Mouse (Mus musculus) right cerebral cortex, postnatal 36 days (tissue): Measurements from ENCODE around the gene Ank.

Experiments
- DNase-seq, 2 experiments: peaks; one replicate each; pipeline ENCODE4 v3.0.0; 2022; ENCODE audit warnings: low spot score in 2 of 2, mixed read lengths in 1 of 2

Ank gene

DNA sequence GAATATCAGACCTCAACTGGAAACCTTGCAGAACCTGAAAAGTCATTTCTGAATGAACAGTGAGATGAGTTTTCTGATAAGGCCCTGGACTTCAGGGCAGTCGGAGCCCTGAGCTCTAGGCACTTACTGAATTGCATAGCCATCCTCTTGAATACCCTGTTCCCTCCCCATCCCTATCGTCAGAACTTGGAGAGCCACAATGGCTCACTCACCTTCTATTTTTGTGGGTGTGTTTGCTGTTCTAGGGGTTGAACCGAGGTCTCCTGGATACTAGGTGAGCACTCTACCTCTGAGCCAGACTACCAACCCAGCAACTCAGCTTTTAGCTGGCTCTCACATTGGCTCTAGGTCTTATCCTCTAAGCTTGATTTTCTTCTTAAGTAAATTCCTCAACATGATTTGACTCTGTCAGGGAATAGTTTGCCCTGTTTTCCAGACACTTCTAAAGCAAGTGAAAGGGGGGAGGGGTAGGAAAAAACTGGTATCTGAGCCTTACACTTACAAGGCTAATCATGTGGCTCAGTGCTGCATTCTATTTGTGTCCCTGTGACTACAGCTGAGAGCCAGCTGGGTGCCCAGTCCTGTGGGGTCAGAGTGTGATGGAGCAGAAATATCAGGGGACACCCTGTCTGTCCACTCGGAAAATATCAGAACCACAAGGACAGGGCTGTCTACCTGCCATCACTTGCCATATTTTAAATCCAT, 71.2 kb downstream of the Ank start:
- no peak for DNase-seq

DNA sequence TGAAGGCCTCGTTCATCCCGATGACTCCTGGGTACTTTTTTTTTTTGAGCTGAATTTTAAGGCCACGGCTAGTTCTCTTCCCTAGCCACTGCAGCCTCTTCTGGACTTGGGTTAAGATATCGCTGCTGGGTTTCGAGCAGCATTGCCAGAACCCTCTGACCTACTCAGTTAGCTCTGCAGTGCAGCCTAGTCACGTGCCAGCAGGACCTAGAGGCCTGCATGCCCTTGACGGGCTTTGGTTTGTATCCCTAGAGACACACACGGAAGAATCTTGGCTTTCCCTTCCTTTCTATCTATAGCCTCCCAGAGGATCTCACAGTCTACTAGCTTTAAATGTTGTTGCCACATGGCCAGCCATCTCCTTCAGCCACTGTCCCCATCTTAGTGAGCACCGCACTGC, 73.3 kb downstream of the Ank start:
- DNase-seq: no peak

- no peak for DNase-seq
Measured at GRCm38 (mm10) chr15:27545203-27545602, 78.7 kb downstream of the Ank start.

- DNase-seq: no peak
Measured at GRCm38 (mm10) chr15:27548110-27548509, 81.6 kb downstream of the Ank start.

GRCm38 (mm10) chr15:27549071-27549470, 82.6 kb downstream of the Ank start:
- DNase-seq: no peak

DNA sequence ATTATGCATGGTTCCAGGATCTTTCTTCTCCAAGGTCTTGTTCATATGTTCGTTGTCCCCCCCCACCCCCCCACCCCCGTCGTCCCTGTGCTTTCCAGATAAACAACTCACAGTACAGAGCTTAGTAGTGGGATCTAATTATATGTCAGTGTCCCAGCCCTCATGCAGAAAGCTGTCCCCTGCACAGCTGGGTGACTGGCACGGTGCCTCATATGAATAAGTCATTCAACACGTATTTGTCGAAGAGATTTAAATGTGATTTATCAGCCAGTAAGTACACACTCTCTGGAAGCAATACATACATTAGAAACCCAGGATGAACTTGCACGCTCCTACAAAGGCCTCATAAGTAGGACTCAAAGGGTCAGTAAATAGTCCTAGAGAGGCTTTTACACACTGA, 83.4 kb downstream of the Ank start:
- no peak for DNase-seq

DNA sequence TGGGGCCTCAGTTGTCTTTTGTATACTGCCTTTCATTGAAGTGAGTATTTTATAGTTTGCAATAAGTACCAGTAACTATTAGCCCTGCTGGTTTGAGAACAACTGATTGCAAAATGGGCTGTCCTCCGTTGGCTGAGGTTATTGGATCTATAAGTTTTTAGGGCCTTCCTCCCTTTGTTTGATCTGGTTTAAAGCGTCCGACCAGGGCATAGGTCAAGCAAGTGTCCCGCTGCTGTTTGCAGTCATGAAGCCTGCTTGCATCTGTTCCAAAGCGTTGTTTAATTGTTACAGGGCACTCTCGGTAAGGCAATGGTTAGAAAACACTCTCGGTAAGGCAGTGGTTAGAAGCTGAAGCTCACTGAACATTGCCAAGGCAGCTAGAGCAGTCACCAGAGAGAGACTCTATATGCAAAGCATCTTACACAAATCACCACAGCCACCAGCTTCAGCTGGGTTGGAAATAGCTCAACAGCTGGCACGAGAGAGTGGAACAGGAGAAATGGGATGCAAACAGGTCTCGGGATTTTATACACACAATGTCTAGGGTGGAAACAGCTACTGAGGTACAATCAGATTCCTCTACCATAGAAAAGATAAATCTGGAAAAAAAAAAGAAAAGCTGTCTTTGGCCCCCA, 84.0 kb downstream of the Ank start:
- peak in 1 of 2 experiments; percentile 43 for DNase-seq

DNA sequence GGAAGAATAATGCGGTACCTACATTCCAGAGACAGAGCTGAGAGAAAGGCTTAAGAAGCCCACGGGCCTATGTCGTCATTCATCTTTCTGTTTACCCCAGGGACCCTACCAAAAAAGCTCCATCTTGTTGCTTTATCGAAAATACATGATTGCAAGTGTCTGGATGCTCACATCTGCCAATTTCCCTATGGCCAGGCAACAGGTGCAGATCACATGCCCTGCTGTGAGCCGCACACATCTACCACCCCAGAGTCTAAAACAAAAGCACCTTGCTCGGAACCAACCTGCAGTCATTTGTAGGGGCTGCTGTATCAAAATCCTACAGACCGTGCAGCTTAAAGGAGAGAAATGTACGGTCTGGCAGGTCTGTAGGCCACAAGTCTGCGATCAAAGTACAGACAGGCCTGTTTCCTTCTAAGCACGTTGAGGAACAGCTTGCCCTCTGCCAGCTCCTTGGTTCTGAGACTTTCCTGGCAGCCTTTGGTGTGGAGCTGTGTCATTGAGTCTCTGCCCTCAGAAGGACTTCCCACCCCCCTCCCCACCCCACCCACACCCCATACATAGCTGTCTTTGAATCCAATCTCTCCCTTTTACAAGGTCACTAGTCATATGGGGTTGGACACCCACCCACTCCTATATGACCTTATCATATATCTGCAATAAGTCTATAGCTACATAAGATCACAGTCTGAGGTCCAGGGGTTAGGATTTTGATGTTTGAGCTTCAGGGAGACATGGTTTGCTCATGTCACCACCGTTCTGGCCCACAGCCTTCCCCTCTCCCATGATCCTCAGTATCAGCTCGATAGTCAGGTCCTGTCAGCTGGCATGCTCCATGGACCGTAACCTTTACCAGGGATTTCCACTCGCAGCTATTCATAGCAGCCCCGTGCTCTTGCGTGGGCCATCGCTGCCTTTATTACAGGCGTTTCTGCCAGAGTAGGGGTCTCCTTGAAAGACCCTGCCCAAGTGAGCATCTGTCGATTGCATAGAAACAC, 84.9 kb downstream of the Ank start:
- no peak for DNase-seq

DNA sequence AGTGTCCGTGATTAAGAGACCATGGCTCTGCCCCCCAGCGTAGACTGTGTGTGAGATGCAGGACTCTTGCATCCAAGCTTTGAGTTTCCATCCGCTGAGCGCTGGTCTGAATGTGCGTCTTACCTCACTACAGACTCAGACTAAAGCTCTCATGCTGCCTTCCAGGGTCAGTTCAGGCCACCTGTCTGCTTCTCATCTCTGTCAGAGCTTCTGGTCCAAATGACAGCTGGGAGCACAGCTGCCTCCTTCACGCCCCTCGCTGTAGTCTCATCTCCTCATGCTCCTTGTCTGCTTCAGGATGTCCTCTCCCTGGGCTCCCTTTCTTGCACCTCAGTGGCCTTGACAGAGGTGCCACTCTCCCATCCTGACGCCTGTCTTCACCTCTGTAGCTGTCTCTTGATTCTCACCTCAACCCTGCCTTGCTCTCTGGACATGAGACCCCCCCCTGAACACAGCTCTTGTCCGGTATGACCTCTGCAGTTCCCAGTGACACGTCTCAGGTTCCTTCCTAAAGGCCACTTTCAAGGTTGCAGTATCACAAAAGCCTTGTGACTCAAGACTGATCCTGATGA, 85.7 kb downstream of the Ank start:
- DNase-seq: no peak

GRCm38 (mm10) chr15:27553554-27553953, 87.1 kb downstream of the Ank start:
- no peak for DNase-seq

DNA sequence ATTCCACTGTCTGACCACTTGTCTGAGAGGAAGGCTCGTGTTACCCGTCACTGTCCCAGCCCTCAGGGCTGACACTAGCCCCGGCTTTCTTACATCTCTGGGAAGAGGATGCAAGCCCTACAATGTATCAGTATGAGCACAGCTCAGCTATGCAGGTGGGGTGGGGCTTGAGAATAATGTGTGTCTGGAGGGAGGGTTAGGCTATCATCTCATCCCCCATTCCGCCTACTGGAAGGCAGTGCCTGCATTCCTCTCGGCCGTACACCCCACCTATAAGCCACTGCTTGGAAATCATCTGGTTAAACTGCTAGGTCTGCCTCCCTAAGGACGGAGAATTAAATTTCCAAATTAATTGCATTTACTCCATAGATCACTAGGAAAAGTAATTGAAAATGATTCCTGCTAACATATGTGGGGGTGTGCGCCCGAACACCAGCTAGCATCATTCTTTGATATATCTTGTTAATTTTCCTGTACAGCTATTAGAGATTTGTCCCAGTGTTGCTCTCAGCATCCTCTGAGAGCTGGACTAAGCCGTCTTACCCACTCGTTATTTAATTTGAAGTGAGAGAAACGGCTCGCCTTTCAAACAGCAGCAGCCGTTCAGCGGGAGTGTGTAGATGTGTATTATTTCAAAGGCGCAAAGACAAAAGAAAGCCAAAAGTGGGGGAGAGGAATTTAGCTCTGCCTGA, 92.1 kb downstream of the Ank start:
- no peak for DNase-seq

DNA sequence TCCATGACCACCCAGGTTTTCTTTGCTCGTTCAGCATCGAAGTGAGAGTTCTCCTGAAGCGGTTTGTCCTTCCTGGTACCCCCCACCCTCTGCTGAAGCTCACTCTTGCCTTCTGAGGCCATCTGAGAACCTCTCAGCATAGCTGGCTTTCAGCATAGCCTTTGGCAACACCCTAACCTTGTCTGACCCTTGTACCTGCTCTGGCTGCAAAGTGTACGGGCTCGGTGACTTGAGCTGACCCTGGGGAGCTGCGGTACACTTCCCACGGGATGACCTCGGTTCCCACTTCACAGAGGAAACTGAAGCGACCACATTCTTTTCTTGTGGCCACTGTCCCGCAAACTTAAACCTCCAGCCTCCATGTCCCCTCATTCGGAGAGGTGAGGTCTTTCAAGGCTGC, 93.8 kb downstream of the Ank start:
- no peak for DNase-seq

DNA sequence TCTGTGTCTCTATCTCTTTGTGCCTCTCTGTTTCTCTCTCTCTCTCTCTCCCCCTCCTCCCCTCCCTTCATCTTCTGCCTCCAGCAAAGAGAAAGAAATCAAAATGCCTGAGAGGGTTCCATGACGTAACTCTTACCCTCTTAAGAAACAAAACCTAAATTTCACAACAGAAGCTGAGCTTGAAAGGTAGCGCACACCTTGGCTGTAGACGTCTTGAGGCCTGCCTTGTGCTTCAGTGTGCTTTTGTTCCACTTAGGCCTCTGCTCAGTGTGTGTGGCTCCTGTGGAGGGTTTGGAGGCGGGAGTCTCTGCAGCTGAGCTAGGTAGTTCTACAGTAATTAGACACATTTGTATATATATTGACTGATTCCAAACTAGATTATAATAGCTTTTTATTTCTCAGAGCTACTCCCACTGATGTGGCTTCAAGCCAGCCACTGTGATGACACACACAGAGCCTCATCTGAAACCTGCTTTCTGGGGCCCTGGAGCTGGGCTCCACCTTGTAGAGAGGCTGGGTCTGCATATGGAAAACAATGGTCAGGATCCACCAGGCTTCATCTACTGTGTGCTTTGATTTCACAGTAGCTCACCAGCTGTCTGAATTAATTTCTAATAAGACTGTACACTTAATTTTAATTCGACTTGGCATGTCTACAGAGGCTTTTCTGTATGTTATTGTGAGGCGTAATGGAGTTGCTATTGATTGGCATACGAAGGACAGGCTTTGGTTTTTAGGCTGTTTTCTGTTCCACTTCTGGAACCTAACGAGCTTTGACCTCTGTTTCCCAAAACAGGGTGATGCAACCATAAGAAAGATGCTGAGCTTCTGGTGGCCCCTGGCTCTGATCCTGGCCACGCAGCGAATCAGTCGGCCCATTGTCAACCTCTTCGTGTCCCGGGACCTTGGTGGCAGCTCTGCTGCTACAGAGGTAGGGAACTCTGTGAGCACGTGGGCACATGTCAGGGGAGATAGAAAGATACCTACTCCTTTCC, 97.9 kb downstream of the Ank start:
- peak; percentile 62 to 64 for DNase-seq

- DNase-seq: no peak
Measured at GRCm38 (mm10) chr15:27565626-27566185, 99.2 kb downstream of the Ank start.

GRCm38 (mm10) chr15:27567356-27567755, 100.9 kb downstream of the Ank start:
- no peak for DNase-seq

GRCm38 (mm10) chr15:27568371-27568770, 101.9 kb downstream of the Ank start:
- no peak for DNase-seq

DNA sequence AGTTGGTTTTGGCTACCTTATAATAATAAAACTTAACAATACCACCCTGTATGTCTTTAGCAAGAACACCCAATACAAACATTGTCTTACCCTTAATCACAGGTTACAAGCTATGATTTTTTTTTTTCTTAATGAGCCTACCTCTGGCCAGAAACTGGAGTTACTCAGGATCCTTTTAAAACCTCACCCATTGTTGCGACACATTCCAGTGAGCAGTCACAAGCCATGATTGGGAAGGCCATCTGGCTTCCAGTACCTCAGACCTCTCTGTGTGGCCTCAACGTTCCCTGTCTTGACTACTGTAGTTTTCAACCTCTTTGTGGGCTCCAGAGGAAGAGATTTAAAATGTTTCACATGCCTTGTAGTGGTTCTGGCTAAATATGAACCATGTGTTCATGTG, 103.4 kb downstream of the Ank start:
- DNase-seq: no peak

DNA sequence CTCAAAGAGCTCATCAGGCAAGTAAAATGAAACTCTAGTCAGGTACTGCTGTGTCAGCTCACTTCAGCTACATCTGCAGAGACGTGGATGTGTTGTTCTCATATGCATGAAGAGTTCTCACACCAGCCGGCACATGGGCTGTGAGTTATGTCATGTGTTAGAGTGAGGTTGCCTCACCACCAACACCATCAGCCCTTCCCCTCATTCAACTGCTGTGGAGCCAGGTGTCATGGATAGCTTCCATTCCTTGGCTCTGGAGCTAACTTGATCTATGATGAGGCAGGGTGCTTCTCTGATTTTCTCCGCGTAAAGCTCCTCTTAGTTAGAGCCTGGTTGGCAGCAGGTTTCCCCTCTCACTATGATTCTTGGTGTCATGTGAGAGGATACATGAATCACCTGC, 103.9 kb downstream of the Ank start:
- DNase-seq: no peak

GRCm38 (mm10) chr15:27571179-27571578, 104.7 kb downstream of the Ank start:
- no peak for DNase-seq
